Mouse (Mus musculus) urinary bladder, postnatal 4 days (tissue): ENCODE results near the gene Fkbp15.

Experiments used
- DNase-seq, 2 experiments: peaks; one replicate each; pipeline ENCODE4 v3.0.0; 2021 to 2022; ENCODE audit warnings: low spot score in 2 of 2

The Fkbp15 gene

DNA sequence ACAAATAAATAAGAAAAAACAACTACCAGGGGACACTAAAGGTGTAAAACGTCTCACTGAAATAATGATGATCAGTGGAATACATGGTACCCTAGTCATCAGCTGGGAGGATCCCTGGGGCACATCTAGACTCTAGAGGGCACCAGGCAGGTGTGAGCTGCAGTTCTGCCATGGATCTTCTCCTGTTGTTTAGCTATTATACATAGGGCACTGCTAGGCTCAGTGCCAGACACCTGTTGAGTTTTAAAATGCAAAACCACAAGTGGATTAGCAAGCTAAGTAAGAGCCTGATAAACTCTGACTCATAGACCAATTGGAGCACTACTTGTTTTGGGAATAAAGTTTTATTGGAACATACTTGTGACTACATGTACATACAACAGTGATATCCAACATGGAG, 42.1 kb downstream of the Fkbp15 start:
- DNase-seq, result no peak

- DNase-seq, result no peak
Observed at GRCm38 (mm10) chr4:62316456-62316855, 43.9 kb downstream of the Fkbp15 start.

DNA sequence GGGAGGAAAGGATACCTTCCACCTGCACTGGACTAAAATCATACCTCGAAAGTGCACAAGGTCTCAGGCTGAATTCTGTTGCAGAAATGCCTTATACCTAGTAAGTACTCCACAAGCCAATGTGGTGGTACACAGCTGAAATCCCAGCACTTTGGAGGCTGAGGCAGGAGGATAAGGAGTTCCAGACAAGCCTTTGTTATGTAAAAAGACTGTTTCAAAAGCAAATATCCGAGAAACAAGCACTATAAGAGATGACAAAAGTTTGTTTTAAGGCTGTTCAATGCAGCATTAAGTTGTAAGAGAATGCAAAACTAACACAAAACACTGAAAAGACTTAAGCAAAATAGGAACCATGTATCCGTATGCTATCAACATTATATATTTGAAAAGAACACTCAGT, 45.8 kb downstream of the Fkbp15 start:
- DNase-seq, result no peak

DNA sequence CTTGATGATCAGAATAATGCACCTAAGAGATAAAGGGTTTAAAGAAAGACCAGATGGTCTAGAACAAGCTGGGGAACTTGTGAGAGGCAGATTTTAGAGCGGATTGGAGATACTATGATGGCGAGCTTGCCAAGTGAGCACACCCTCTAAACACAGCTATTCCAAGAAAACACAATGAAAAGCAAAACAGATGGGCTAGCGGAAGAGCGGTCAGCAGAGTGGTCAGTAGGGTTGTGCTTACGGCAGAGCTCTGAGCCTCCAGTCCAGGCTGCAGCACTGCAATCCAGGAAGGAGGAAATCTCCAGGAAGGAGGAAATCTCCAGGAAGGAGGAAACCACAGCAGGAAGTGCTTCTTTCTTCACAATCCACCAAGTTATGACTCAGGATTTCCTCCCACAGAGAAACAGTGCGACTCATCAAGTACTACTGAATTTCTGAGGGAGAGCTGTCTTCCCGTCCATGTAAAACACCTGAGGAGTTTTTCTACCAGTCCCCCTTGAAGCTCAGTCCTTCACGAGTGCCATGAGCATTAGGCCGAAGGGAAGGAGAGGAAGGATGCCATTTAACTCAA, 46.6 kb downstream of the Fkbp15 start:
- DNase-seq, result no peak

DNA sequence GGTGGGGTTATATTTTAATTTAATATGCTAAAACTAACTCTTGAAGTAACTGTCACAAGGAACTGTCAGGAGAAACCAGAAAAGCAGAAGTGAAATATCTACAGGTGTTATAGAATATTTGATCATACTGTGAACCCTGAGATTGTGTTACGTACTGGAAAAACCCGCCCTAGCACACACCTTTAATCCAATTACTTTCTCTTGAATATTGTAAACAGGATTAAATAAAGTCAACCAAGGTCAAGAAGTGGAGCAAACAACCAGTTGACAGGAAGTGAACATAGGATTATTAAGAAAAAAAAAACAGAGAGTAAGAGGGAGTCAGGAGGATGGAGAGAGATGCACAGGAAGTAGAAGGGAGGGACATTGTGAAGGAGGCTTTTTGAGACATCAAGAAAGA, 47.5 kb downstream of the Fkbp15 start:
- DNase-seq, result no peak

GRCm38 (mm10) chr4:62308406-62308805, 51.9 kb downstream of the Fkbp15 start:
- no peak for DNase-seq

GRCm38 (mm10) chr4:62306840-62307239, 53.5 kb downstream of the Fkbp15 start:
- DNase-seq, result no peak

DNA sequence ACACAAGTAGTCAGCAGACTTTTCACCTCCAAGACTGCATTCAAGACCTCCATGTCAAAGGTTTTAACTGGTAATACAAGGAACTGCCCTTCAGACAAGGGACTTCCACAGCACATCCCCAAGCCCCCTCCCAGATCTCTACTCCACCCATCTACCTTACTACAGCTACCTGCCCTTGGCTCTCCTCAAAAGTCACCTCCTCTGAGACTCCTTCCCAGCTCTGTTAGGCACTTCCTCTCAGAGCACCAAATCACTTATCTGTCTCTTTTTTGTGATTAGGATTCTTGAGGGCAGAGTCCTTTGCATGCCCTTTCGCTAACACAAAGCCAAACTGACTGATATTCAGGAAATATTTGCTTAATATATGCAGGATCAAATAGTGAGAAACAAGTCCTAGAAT, 54.0 kb downstream of the Fkbp15 start:
- no peak for DNase-seq

- DNase-seq, result no peak
Observed at GRCm38 (mm10) chr4:62303288-62303687, 57.1 kb downstream of the Fkbp15 start.

- no peak for DNase-seq
Observed at GRCm38 (mm10) chr4:62302795-62303194, 57.6 kb downstream of the Fkbp15 start.

GRCm38 (mm10) chr4:62300001-62300400, 60.3 kb downstream of the Fkbp15 start:
- no peak for DNase-seq

DNA sequence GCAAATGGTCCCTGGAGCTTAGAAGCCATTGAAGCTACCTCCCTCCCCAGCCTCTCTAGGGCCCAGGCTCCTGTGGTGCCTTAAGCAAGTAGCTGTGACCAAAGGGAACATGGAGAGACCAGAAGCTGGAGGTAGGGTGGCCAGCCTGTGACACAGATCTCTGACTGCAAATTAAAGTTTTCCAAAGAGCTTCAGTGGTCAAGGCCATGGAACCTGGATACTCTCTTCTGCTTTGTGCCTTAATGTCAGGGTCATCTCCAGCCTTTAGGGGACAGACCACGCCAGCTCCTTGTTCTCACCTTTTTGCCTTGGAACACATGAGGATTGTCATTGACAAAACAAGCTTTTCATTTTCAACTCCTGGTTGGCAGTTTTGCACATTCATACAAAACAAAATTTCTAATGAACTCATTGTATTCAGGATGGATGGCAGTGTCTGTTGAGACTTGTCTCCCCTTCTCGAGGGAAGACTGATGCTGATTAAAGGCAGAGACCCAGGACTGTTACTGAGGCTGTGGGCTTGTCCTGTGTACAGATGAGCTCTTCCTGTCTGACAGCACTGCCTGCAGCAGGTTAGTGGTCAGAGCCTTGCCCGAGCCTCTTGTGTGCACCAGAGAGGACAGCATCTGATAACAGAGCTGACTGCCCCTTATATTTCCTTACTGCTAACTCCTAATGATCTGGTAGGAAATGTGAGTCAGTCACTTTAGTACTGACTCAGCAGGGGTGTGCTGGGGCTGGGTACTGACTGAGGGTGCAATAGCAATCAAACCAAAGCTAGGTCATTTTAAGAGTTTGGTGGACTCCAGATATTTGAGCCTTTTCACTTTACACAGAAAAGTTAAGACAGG, 62.8 kb downstream of the Fkbp15 start:
- DNase-seq, result no peak

DNA sequence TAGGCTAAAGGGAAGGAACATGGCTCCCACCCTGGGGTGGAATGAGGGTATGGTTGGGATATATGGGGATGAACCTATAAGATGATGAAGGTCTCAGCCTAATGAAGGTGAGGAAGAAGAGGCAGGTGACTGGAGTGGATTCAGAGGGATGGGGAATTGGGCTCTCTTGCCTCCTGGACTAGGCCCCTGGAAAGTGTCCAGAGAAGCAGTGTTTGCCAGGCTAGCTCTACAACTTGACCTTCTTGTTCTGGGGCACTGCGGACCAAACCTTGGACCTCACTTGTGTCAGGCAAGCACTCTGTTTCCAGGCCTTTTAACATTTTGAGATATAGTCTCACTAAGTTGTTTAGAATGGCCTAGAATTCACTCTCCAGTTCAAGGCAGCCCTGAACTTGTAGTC, 65.6 kb downstream of the Fkbp15 start:
- DNase-seq, result peak; percentile 12 to 36

DNA sequence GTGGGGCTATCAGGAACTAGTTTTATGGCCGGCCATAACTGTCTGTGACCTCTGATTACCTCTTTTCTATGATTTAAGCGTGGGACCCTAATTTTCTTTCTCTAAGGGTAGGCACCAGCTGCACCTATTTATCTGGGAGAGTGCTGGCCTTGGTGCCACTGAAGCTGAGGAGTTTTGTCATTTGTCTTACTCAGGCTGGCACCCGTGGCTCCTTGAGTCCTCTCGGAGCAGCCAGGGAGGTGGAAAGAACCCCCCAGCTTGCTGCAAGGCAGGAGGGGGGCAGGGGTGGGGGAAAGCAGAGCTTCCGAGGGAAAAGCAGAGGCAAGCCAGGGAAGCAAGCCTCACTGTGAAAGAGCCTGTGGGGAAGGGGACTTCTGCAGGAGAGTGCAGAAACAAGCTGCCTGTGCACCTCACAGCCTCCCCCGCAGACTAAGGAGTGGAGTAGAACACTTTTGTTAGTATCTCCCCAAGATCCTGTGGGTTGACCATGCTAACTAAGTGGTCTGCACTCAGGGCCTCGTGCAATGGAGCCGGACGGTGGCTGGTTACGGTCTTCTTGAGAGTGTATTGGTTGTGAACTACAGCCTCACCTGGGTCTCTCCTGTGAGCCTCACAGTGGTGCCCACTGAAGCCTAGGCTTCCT, 67.0 kb downstream of the Fkbp15 start:
- DNase-seq, result peak; percentile 13 to 55

GRCm38 (mm10) chr4:62292461-62293180, 67.7 kb downstream of the Fkbp15 start:
- peak; percentile 13 to 40 for DNase-seq

GRCm38 (mm10) chr4:62290816-62291505, 69.4 kb downstream of the Fkbp15 start:
- DNase-seq, result peak; percentile 13 to 58

DNA sequence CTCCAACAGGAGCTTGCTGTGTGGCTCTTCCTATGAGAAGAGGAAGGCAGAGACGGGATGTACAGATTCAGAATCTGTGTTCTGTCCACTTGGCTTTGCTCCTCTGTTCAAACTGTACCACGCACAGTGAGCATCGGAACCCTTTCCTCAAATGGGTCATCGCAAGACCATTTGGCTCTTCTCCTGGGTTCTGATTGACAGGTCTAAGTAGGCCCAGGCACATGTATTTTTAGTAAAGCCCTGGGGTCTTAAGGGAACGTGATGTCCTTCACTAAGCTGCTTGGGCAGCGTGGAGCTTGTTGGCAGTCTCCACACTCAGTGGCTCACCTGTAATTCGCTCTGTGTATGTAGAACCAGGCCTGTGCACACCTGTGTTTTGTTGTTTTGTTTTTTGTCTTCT, 71.1 kb downstream of the Fkbp15 start:
- DNase-seq, result peak in 1 of 2 experiments; percentile 50

- DNase-seq, result peak in 1 of 2 experiments; percentile 56
Observed at GRCm38 (mm10) chr4:62286992-62287900, 73.1 kb downstream of the Fkbp15 start.

DNA sequence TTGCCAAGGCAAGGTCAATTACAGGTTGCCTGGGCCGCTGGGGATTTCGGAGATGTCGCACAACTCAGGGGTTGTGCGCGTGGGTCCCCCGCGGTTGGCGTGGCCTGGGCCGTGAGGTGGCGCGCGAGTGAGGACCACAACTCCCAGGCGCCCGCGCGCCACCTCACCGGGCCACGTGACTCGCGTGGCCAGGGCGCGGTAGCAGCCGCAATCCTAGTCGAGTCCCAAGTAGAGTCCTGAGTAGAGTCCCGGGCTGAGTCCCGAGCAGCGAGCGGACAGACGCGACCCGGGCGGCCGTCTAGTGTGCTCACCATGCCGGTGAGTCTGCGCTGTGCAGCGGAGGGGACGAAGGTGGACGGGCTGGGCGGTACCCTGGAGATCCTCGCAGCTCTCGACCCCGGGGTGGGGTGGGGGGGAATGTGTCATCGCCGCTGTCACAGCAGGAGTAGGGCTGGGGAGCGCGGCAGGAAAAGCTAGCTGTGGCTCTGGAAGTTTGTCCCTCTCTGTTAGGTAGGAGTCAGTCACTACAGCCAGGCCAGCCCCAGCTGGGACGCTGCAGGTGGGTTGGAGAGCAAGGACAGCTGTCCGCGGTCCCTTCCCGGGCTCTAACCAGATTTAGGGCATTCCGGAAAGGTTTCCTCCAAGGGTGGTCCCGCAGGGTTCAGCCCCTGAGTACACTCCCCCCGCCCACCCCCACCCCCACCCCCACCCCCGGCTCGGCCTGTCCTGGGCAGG, 73.9 kb downstream of the Fkbp15 start:
- peak; percentile 60 to 61 for DNase-seq

- DNase-seq, result peak in 1 of 2 experiments; percentile 30
Observed at GRCm38 (mm10) chr4:62285576-62285975, 74.8 kb downstream of the Fkbp15 start.
